Mouse (Mus musculus): Measurements from ENCODE around the gene Pabpc1l. TPM values are rescaled to one million over a fixed set of nuclear protein-coding genes. Genes with fewer than 3 reads are reported as not detected.

Gene Pabpc1l
- under 1 TPM; 0.84 TPM for total RNA-seq (2021)
- long read RNA-seq, experiment 1, result 0 reads
- long read RNA-seq, experiment 2, result 0 reads

DNA sequence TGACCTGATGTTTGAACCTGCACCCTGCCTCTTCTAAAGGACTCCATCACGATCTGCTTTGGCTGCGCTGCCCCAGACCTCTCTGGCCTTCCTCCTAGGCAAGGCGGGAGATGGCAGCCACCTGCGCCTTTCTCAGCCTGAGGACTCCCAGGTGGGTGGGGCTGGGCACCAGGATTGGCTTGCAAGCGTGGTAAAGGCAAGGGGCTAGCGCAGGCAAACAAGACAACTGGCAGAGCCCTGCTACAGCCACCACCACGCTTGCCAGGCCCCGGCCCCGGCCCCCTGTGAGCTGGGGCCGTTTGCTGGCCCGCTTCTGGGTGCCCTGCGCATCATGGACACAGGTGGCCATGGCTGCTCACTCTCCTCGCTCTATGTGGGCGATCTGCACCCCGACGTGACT lies at the start of gene Pabpc1l:
Gene Pabpc1l (plus strand): TSS at position 301 of the 400 bp plus-strand sequence.
- intact Hi-C loops (cut with DNase I; ENCODE audit: low total_unique reads), result no loop called here
- no peak for DNase-seq

DNA sequence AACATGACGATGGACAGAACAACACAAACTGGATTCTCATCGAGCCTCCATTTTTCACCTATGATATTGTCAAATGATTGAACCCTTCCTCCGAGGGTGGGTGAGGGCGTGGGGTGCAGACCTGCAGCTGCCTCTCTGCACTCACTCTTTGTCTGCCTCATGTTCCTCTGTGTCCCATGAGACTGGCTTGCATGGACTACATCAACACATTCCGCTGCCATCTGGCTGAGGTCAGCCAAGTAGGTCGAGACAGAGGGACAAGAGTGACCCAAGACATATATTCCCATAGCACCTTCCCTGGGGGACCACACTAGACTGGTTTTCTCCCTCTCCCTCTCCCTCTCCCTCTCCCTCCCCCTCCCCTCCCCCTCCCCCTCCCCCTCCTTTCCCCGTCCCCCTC lies 48.8 kb upstream of the Pabpc1l start:
- DNase-seq, result no peak
- intact Hi-C loops (cut with DNase I; ENCODE audit: low total_unique reads), result no loop called here

DNA sequence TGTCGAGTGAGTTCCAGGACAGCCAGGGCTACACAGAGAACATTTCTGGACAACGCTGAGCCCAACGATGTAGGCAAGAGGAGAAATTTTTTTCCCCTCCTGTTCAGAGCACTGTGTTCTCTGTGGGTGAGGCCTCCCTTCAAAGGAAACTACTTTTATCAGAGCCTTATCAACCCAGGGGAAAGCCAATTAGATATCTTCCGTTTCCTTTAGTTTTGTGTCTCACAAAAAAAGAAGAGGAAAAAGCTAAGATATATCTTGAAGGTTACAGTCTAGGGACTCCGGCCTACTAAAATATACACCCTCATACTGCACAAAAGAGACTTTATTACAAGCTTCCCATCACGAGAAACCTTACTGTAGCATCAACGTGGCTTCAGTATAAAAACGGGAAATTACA lies 38.0 kb upstream of the Pabpc1l start:
- intact Hi-C loops (cut with DNase I; ENCODE audit: low total_unique reads), result no loop called here
- no peak for DNase-seq

DNA sequence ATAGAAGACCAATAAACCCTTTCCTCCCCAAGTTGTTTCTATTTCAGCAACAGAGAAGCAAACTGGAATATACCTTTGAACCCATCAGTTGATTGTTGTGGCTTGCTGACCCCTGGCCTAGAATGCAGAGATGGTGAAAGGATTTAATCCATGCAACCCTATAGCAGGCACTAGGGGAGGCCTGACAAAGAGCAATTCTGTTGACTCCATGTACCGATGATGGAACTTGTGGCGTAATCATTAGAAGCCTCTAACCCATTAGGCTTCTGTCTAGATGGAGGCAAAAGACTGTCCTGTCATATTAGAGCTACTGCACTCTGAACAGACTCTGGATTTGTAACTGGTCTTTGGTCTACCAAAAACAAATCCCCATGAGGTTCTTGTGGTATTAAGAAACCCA lies 32.4 kb upstream of the Pabpc1l start:
- no peak for DNase-seq
- intact Hi-C loops (cut with DNase I; ENCODE audit: low total_unique reads), result no loop called here

DNA sequence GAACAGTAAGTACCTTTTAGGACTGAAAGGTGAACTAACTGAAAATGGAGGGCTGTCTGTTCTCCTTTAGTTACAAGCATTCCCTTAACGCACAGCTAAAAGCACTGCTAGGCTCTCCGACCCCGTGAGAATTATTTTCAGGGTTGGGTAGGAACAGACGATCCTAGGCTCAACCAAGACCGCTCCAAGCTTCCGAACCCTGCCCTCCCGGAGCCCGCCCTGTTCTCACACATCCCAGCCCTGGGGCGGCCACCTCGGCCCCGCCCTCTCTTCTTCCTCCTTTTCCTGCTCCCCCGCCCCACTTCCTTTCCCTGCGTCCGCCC lies 30.6 kb upstream of the Pabpc1l start, which contains the start of gene Ywhab:
Gene Ywhab (plus strand): TSS at position 307 of the 323 bp plus-strand sequence.
- intact Hi-C loops (cut with DNase I; ENCODE audit: low total_unique reads), result no loop called here
- no peak for DNase-seq

DNA sequence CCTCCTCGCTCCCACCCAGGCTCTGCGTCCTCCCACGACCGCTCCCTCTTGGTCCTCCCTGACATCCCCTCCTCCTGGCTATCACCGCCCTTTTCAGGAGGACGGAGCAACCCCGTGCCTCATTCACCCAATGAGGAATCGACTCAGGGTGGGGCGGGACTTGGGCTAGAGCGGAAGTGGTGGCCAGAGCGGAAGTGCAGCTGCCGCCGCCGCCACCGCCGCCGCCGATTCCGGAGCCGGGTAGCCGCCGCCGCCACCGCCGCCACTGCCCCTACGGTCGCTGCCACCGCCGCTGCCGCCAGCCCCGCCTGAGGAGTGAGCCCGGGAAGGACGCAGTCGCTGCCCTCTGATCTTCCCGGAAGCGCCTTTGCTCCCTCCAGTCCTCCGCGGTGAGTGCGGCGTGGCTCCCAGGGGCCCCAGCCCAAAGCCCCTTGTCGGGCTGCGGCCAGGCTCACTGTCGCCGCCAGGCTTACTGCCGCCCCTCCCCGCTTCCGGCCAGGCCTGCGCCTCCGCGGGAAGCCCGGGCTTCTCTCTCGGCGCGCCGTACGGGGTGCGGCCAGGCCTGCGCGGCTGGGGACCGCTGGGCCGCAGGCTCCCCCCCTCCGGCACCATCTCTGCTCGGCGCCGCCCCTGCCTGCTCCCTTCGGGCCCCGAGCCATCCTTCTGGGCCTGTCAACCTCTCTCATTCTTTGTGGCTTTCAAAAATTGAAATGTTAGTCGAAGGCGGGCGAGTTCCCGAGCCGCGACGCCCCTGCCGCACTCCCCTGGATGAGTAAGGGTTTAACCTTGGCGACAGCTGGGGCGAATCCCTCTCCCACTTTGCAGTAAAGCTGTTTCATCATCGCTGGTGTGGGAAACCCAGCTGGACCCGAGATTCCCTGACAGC lies 30.0 kb upstream of the Pabpc1l start:
- DNase-seq, result peak; percentile 95
- intact Hi-C loops (cut with DNase I; ENCODE audit: low total_unique reads), result no loop called here

DNA sequence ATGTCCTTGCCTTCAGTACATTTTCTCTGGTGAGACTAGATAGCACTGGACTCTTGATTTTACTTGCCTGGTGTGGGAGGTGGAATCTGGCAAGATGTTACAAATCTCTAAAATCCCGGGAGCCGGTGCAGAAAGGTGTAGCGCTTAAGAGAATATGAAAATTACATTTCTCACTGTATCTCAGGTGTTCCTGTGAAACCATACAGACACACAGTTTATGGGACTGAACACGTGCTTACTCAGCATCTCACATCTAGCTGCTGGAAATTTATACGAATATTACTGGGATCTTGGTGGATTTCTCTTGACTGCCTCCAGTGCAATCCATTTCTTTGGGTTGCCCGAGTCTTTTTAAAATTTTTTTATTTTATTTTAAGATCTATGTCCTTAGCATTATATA lies 29.0 kb upstream of the Pabpc1l start:
- intact Hi-C loops (cut with DNase I; ENCODE audit: low total_unique reads), result no loop called here
- no peak for DNase-seq

DNA sequence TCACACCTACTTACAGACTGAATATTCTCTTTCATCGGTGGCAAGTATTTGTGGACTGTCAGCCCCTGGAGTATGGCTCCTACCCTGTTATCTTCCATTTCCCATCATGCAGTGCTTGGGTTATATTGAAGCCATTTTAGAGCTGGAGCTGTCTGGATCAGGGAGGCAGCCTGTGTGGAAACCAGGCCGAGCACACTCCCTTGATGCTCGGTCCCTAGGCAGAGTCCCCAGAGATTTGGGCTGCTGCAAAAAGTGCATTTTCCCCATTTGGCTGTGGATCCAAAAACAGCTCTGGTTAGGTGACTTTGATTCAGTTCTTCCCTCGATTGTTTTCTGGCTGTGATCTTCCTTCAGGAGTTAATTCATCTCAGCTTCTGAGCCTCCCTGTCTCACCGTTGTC lies 28.4 kb upstream of the Pabpc1l start:
- intact Hi-C loops (cut with DNase I; ENCODE audit: low total_unique reads), result no loop called here
- DNase-seq, result no peak

DNA sequence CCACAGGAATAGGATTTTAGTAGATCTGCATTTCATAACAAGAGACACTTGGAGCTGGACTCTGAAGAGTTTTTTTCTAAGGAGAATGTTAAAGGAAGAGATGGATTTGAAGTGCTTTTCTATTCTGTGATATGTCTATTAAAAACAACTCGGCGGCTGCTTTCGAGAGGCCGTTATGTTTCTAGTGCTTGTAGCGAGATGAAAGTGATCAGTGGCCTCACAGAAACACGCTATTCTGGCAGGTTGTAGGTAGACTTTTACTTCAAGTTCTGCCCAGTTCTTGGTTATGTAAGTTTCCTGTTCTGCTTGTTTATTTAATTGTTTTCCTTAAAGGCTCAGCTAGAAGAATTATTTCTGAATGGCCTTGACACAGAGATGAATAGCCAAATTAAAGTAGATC lies 26.3 kb upstream of the Pabpc1l start:
- intact Hi-C loops (cut with DNase I; ENCODE audit: low total_unique reads), result no loop called here
- no peak for DNase-seq

DNA sequence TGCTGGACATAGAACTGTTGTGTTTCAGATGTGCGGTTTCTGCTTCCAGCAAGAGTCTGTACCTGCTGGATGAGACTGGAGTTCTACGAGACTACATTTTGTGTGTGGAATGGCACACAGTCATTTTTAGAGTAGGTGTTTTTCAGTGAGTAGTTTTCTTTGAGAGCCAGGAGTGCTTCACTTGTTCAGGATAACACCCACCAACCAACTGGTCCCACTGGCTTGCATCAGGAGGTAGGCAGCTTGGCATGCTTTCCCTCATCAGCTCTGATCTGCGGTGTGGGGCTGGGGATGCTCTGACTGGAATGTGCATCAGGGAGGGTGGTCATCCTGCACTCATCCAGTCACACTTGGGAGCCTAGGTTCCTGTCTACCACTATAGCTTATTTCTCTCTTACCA lies 22.6 kb upstream of the Pabpc1l start:
- intact Hi-C loops (cut with DNase I; ENCODE audit: low total_unique reads), result no loop called here
- DNase-seq, result no peak

DNA sequence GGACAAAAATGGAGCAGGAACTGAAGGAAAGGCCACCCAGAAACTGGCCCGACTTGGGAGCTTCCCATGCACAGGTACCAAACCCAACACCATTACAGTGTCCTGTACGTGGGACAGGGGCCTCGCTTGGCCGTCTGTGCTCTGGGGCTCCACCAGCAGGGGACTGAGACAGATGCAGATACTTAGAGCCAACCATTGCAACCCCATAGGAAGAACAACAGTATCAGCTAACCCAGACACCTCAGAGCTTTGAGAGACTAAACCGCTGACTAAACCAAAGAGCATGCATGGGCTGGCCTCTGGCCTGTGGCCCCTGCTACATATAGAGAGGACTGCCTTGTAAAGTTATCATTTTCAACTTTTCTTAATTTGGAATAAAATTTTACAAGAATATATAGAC lies 20.7 kb upstream of the Pabpc1l start:
- DNase-seq, result no peak
- intact Hi-C loops (cut with DNase I; ENCODE audit: low total_unique reads), result no loop called here

DNA sequence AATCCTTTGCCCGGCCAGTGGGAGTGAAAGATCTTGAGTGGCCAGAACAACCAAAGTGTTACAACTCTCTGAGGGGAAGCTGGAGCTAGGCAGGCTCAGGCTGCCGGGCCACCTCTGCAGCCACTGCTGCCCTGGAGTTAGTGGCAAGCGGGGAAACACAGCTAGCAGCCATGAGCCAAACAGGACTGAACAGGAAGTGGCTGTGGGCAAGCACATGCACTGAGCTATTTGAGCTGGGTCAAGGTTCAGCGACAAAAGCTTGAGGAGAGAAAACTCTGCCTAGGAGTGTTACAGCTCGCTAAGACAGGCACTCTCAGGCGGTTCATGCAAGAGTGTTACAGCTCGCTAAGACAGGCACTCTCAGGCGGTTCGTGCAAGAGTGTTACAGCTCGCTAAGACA lies 18.3 kb upstream of the Pabpc1l start:
- intact Hi-C loops (cut with DNase I; ENCODE audit: low total_unique reads), result no loop called here
- no peak for DNase-seq

DNA sequence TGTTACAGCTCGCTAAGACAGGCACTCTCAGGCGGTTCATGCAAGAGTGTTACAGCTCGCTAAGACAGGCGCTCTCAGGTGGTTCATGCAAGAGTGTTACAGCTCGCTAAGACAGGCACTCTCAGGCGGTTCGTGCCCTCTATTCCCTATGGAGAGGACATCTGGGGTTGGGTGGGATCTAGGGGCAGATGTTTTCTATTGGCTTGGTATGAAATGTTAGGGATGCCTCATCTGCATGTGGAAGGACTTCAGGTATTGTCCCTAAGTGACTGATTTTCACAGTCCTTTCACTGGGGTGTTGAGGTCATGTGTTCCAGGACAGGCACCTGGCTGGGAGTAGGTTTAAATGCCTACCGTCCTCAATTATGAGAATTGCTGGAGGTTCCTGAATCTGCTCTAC lies 17.7 kb upstream of the Pabpc1l start:
- intact Hi-C loops (cut with DNase I; ENCODE audit: low total_unique reads), result no loop called here

DNA sequence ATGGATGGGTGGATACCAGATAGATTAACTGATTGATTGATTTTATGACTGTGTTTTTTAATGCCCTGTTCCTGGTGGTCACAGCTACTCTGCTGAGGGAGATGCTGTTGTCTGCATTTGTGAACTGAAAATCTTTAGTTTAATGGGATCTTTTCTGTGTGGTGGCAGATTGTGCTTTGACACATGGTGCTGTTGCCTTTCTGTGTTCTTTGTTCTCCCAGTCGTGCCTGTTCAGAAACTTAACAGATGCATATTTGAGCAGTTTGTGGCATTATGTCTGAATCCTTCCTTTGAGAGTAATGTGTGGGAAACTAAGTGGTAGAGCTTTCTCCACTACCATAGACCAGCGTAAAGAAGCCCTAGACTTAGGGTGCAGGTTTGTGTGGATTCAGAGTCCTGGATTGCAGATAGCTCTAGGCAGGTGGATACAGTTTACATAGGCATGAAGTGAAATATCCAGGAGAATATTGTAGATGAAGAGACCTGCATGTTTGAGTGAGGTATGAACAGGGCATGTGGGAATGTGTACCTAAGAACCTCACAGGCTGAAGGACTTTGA lies 17.2 kb upstream of the Pabpc1l start:
- intact Hi-C loops (cut with DNase I; ENCODE audit: low total_unique reads), result no loop called here

More for the DNA sequence above, 17.7 kb upstream of the Pabpc1l start:
- DNase-seq, result no peak

DNA sequence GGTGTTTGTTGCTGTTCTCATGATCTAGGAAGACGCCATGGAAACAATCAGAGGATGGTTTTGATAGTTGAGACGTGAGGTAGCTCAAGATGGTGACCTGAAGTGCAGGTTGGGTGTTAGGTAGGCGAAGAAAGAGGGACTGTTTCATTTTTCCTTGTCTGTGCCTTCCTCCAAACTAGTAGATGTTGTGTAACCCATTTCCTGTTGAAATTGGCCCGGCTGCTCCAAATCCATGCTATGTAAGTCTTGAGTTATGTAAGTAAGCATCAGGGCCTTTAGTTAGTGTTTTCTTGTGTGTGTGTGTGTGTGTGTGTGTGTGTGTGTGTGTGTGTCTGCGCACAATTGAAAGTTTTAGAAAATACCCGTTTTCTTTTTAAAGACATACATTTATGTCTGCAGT lies 16.0 kb upstream of the Pabpc1l start:
- no peak for DNase-seq
- intact Hi-C loops (cut with DNase I; ENCODE audit: low total_unique reads), result no loop called here

More for the DNA sequence above, 17.2 kb upstream of the Pabpc1l start:
- no peak for DNase-seq

DNA sequence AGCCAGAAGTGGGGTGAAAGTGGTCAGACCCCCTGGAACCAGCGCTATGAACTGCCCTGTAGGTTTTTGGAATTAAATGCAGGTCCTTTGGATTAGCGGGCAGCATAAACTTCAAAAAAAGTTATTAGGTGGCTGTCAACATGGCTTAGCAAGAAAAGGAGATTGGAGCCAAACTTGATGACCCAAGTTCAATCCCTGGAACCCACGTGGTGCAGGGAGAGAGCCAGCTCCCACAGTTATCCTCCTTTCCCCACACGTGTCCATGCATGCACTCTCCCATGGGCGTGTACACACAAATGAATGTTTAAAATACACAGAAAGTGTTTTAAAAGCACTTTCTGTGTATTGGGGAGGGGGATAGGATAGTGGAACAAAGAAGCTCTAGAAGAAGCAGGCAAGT lies 14.8 kb upstream of the Pabpc1l start:
- no peak for DNase-seq
- intact Hi-C loops (cut with DNase I; ENCODE audit: low total_unique reads), result no loop called here

DNA sequence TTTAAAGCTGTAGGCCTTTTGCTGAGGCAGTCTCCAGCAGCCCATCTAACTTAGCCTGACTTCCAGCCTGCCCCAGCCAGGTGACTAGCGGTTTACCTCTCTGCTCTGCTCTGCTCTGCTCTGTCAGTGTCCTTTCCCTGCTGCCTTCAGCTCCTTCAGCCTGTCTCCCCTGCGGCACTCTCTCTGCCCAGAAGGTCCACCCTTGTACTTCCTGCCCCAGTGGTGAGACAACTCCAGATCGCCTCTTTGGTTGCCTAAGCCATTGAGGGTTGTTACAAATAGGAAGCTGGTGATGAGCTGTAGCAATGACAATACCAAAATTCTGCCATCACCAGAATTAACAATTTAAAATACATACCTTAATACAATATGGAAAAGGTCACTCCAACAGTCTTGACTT lies 14.3 kb upstream of the Pabpc1l start:
- DNase-seq, result no peak
- intact Hi-C loops (cut with DNase I; ENCODE audit: low total_unique reads), result no loop called here

DNA sequence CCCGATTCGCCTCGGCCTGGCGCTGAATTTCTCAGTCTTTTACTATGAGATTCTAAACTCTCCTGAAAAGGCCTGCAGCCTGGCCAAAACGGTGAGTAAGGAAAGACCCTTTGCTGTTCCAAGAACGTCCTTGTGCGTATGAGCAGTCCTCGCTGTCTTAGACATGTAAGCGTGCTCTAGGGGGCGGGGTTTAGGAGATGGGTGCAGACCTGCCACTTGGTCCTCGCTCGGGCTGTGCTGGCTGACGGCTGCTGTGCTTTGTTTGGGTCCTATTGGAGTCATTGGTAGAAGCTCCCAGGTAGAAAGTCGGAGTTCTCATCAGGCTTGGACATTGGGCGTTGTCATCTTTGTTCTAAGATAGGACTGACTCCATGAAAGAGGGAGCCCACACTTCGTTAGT lies 9.9 kb upstream of the Pabpc1l start:
- DNase-seq, result no peak
- intact Hi-C loops (cut with DNase I; ENCODE audit: low total_unique reads), result no loop called here

DNA sequence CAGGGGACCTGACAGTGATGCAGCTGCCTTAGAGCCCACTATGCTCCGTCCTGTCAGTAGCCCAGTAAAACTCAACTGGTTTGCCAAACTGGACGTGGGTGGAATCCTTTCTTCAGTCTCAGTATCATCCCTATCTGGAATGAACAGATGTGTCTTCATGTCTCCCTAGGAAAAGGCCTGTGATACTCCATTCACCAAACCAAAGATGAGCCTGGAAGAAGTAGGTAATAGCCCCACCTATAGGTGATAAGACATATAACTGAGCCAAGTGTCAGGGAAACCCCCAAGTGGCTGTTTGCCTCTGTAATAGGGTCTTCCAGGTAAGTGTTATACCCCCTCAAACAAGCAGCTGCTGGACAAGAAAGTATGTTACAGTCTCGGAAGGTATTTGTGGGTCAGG lies 6.3 kb upstream of the Pabpc1l start:
- no peak for DNase-seq
- intact Hi-C loops (cut with DNase I; ENCODE audit: low total_unique reads), result no loop called here

DNA sequence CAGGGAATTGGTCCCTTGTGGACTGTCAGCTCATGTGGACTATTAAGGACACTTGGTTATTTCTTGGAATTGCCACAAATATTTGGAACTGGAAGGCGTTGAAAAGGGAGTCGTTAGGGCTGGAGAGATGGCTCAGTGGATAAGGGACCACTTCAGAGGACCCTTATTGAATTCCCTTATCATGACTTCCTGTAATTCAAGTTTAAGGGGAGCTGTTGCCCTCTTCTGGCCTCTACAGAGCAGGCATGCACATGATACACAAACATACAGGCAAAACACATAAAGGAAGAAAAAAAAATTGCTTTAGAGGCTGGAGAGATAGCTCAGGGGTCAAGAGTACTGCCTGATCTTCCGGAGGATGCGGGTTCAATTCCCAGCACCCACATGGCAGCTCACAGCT lies 5.3 kb upstream of the Pabpc1l start:
- intact Hi-C loops (cut with DNase I; ENCODE audit: low total_unique reads), result no loop called here
- DNase-seq, result no peak

DNA sequence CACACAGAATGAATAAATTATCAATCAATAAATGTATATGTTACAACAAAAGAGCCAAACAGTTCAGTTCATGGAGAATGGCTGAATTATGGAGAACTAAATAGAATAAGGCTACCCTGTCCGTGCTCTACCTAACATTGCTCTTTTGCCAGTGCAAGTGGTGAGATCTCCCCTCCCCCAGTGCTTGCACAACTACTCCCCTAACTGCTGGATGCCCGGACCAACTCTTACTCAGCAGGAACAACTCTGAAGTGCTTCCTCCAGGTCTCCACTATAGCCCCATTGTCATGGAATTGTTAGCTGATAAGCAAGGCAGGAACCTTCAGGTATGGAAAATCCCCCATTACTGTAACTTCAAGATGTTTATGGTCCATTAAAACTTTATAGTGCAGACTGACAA lies 3.1 kb upstream of the Pabpc1l start:
- no peak for DNase-seq
- intact Hi-C loops (cut with DNase I; ENCODE audit: low total_unique reads), result no loop called here

Data from gastrocnemius, postnatal 14 days (tissue).